Mouse (Mus musculus): ENCODE results near the gene Nfix.

GRCm38 (mm10) chr8:84847684-84848435 is 47.7 kb upstream of the Nfix start:
- TF ChIP-seq ZC3H11A (IDR thresholded peaks at IDR 0.05; ENCODE audit: borderline replicate concordance, low read depth, low read length) (no peak), ZNF384 (IDR thresholded peaks at IDR 0.05; ENCODE audit: low read depth, low read length) (no peak)

Data from ES-E14 (cell line).